Mouse (Mus musculus) common myeloid progenitor, adult 5-6 weeks (primary cell): ENCODE measurements around the gene Nrxn3. TPM values are rescaled to one million over a fixed set of nuclear protein-coding genes. Genes with fewer than 3 reads are reported as not detected.

Experiments
- ATAC-seq: replicated peaks from 2 replicates; pipeline ENCODE4 v1.8.0; 2016; ENCODE audit warnings: low read depth, mild to moderate bottlenecking, moderate TSS enrichment, inconsistent platforms; ENCODE audit not compliant: poor library complexity, severe bottlenecking
- total RNA-seq: library from RNA; stranded (forward); fragments of 200-1000, 187-1606 nt; gene quantifications from 2 replicates; pipeline ENCODE4 v1.2.3, GENCODE M21; 2017

The Nrxn3 gene
- total RNA-seq, 1 experiment from 2014 or later, result not detected

- ATAC-seq, result no peak
Observed at GRCm38 (mm10) chr12:89842861-89843260, 1120.2 kb downstream of the Nrxn3 start.

DNA sequence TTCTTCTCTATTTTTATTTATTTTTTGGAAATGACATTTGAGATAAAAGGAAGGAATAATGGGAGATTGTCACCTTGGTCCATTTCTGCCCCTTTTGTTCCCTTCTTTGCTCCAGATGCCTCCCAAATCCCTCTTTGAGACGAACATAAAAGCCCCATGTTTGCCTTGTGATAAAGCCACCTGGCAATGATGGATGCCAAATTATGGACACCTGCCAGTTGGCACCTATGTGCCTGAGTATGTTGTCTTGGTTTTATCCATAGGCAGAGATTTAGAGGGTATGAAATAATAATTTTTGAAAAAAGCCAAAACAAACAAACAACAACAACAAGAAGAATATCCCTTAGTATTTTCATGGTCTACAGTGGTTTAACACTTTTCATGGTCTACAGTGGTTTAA lies 1125.4 kb downstream of the Nrxn3 start:
- ATAC-seq, result no peak

GRCm38 (mm10) chr12:89854355-89854754 lies 1131.7 kb downstream of the Nrxn3 start:
- ATAC-seq, result no peak

- ATAC-seq, result no peak
Observed at GRCm38 (mm10) chr12:89867124-89867523, 1144.4 kb downstream of the Nrxn3 start.

DNA sequence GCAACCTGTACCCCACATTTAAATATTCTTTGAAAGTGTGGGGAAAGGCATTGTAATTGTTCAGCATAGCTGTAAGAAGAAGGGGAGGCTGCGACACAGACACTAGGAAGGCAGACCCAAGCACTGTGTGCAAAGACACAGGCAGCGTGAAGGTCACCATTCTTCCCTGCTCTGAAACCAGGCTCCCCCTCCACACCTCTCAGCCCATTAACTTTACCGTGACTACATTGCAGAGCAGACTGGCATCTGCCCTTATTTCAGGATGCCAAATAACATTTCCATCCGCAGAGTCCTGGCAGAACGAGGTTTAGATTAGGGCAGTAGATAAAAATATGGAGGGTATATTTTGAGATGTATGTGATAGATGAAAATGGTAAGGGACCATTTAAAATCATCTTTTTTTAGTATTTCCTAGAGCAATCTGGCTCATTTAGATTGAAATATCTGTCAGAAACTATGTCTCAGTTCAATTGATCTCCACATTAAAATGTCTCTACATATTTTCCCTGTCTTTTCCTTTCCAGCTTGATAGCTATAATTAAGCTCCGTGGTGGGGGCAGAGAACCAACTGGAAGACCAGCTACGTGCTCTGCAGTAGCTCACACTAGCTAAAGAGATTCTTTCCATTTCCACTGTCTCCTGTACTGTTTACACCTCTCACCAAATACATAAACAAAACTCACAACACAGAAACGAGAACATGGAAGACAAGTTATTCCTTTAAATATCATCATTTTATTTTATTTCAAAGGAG lies 1160.1 kb downstream of the Nrxn3 start:
- no peak for ATAC-seq

DNA sequence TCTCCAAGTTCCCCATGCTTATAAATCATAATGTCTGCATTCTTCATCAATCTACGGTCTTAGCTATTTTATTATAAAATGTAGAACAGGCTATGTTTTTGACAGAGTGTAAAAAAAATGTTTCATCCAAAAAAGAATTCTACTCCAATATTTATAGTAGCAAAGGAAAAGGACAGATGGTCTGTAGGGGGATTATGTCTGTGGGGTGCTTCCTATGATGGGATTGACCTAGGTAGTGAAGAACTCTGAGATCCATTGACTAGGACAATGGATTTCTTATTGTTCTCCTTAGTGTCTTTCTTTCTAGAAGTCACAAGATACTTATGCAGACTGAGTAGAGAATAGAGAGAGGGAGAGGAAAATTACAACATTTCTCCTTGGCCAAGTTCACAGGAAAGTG lies 1161.9 kb downstream of the Nrxn3 start:
- no peak for ATAC-seq

DNA sequence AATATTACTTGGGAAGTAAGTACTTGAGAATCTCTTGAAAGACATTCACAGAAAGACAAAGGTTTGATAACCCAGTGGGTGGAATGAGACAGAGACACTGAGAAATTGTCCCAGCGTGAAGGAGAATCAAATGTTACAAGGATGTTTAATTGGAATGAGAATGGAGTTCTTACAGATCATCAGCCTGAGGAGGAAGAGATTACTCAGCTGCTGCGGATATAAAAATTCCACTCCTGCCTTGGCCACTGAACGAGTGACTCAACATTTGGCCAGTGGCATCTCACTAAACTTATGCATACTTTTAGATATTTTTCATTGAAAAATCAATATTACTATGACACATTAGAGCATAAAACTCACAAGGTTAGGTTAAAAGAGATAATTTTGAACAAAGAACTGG lies 1166.0 kb downstream of the Nrxn3 start:
- ATAC-seq, result no peak

- no peak for ATAC-seq
Observed at GRCm38 (mm10) chr12:89896901-89897300, 1174.2 kb downstream of the Nrxn3 start.

- ATAC-seq, result no peak
Observed at GRCm38 (mm10) chr12:89909578-89909977, 1186.9 kb downstream of the Nrxn3 start.

GRCm38 (mm10) chr12:89918138-89918829 lies 1195.6 kb downstream of the Nrxn3 start:
- no peak for ATAC-seq

- ATAC-seq, result no peak
Observed at GRCm38 (mm10) chr12:89932338-89932737, 1209.7 kb downstream of the Nrxn3 start.

DNA sequence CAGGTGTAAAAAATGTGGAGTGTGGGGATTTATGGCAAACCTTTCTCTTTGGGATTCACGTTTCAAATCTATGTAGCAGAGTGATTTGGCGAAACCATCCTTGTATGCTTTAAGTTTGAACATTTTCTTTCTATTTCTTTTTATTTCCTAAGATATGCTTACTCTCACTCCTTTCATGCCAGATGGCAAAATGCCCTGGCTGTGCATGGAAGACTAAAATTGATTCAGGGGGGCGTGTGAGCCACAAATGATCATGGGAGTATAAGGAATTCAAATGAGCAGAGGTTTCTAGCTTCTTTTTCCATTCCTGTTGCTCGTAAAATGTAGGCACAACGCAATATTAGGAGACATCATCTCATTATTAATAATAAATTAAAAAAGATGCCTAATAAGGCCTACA lies 1211.0 kb downstream of the Nrxn3 start:
- no peak for ATAC-seq

DNA sequence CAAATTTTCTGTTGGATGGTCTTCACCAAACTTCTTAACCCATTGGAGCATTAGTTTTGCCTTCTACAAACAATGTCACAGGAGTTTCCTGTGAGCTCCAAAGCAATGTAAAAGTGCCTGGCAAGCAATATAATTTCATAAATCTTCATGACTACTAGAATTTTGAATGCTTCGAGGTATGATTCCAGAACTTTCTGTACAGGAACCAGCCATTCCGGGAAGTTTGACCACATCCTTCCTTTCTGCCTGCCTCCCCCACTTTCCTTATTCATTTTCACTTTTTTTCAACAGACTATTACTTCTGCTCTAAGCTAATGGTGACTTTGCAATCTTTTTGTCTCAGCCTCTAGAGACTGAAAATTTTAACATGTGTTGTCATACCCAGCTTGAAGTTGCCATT lies 1218.1 kb downstream of the Nrxn3 start:
- ATAC-seq, result no peak

DNA sequence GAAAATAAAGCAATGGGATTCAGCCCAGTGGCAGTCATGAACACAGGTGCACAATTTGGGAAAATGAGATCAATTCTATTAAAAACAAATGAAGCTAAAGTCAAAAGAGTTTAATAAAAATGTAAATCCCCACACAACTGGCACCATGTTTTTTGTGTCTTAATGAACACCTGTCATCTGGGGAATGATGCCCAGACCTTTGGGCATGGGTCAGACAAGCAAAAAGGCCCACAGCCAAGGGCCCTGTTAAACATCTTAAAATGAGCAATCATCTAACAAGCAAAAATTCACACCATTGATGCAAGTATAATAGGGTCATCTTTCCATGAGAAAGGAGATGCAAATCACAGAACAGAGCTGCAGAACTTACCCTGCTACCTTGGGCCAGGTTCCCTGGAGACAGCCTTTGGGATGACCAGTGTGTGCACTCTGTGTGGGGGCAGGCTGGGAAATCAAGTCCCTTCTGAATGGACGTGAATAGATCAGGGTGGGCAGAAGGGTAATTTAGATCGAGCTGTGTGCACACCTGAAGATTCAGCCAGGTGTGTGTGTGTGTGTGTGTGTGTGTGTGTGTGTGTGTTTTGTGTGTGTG lies 1223.3 kb downstream of the Nrxn3 start:
- no peak for ATAC-seq

DNA sequence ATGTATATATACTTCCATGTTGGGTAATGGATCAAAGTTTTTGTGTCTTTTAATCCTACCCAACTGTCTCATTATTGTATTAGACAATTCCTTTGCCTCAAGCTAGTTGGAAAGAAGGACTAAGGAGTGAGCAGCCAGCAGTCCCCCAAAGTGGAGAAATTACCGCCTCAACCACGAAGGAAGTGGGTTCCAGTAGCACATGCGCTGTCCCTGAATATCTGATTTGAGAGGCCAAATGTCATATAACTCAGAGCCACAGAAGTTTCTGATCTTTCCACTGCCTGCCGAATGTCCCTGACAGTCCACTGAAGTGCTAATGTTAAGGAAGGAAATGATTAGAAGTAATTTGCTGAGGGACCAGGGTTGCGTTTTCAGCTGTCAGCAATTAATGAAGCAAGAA lies 1223.8 kb downstream of the Nrxn3 start:
- peak; percentile 58 for ATAC-seq

DNA sequence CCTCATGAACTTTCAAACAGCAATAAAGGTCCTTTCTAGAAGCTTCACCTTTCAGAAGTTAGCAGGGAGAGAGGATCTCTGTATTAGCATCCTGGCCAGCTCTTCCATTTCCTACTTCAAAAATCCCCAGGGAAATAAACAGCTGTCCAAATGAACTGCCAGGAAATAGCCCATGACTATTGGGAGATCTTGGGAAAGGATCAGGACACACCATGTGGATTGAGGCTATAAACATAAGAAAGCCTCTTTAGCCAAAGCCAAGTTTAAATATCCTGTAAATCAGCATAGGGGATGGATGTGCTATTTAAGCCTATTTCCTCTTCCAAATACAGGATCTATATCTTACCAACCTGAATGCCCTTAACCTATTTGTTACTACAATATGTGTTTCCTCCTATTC lies 1230.6 kb downstream of the Nrxn3 start:
- ATAC-seq, result no peak

- ATAC-seq, result no peak
Observed at GRCm38 (mm10) chr12:89953649-89954048, 1231.0 kb downstream of the Nrxn3 start.

DNA sequence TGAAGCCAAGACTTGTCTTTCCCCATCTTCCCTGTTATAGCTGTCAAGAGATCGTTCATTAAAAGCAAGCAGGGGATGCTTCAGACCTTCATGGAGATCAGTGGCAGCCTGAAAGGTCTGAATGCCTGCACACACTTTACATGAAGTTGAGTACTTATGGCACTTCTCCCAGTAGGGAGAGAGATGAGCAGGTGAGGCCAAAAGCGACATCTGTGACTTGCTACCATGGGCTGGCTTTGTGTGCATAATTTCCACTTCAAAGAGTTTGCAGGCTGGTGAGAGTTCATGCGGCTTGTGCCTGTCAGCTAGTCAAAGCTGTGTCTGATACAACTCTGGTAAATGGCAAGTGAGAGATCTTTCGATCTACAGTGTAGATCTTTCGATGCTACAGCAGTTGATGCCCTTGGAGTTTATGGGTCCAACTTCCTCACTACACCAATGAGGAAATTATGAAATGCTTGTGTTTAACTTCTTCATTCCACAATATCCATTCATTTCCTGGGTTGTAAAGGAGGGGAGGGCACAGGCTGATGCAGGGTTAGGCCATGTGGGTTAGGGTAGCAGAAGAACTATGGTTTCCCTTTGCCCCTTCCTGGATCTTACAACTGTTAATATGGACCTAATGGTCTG lies 1231.9 kb downstream of the Nrxn3 start:
- peak; percentile 94 for ATAC-seq

GRCm38 (mm10) chr12:89963073-89963472 lies 1240.4 kb downstream of the Nrxn3 start:
- ATAC-seq, result peak; percentile 99

- ATAC-seq, result no peak
Observed at GRCm38 (mm10) chr12:89976648-89977047, 1254.0 kb downstream of the Nrxn3 start.

- no peak for ATAC-seq
Observed at GRCm38 (mm10) chr12:89977479-89977878, 1254.8 kb downstream of the Nrxn3 start.
